In genomic region chr19:44797110-44798060, GRCm38 (mm10) we compare ENCODE assay signal across 16 mouse cellular contexts. TPM values are rescaled to one million over a fixed set of nuclear protein-coding genes. Genes with fewer than 3 reads are reported as not detected.
DNase-seq lines count a peak whose midpoint lies in the region; ATAC-seq lines count a peak whose summit lies in the region.
"Had no signal": no experiment of that assay in that cellular context is flagged by ENCODE, and none has a peak within 500 bp of the region (broad histone marks: within the 10 kb centered on the region; RNA-seq: fewer than 3 reads in every experiment).

No protein-coding gene starts in this region.

- no peak for ATAC-seq in kidney, embryonic 16.5 days (ENCODE audit: low FRiP score, low TSS enrichment)
- peak; percentile 50; the same call in 1 of the 2 replicates for ATAC-seq in neural tube, embryonic 14.5 days (ENCODE audit: low read depth)
- ATAC-seq: CD4-positive, CD25-positive, alpha-beta regulatory T cell, adult 4 months had no signal

- no peak for DNase-seq in kidney, postnatal 4 days
- DNase-seq in hindbrain, embryonic 10.5 days (ENCODE audit: low spot score), result no peak
- no peak for DNase-seq in limb, embryonic 10.5 days (ENCODE audit: low spot score)
- DNase-seq in natural killer cell, adult 2 months (ENCODE audit: low spot score in 2 of 2), result no peak
- no peak for DNase-seq in left cerebral cortex, adult 18-20 months (ENCODE audit: low spot score in 2 of 2)
- DNase-seq: cerebellum, postnatal 25 days; heart, adult 18-20 months; heart, postnatal 14 days; lung, adult 18-20 months; thymus, postnatal 36 days had no signal

- H3K36me3 ChIP-seq in kidney, embryonic 16.5 days (ENCODE audit: insufficient read depth, low read length), result peaks cover 11% of the 10 kb centered on the region; the same call in 1 of the 2 replicates
- H3K36me3 ChIP-seq in hindbrain, embryonic 10.5 days, result no peaks in the 10 kb centered on the region
- no peaks in the 10 kb centered on the region for H3K36me3 ChIP-seq in limb, embryonic 10.5 days
- H3K36me3 ChIP-seq in neural tube, embryonic 14.5 days (ENCODE audit: control insufficient read depth, insufficient read depth, low read length), result no peaks in the 10 kb centered on the region
- H3K36me3 ChIP-seq: embryonic facial prominence, embryonic 15.5 days; limb, embryonic 13.5 days had no signal

- H3K4me2 ChIP-seq in kidney, embryonic 16.5 days (replicated peaks; ENCODE audit: low read depth, low read length), result no peak overlapping the region
- H3K4me2 ChIP-seq in neural tube, embryonic 14.5 days (ENCODE audit: low read depth, low read length), result no peak overlapping the region
- H3K4me2 ChIP-seq: embryonic facial prominence, embryonic 15.5 days; limb, embryonic 13.5 days had no signal

- H3K4me3 ChIP-seq in kidney, embryonic 16.5 days (ENCODE audit: low read length), result no peak overlapping the region
- peak overlapping the region; percentile 4; the same call in 1 of the 2 replicates for H3K4me3 ChIP-seq in hindbrain, embryonic 10.5 days
- H3K4me3 ChIP-seq in limb, embryonic 10.5 days, result 0 out of 2 replicates have a peak overlapping the region, but pooled peaks have one; percentile 13
- H3K4me3 ChIP-seq in neural tube, embryonic 14.5 days (ENCODE audit: low read depth, low read length), result no peak overlapping the region
- H3K4me3 ChIP-seq: embryonic facial prominence, embryonic 15.5 days; limb, embryonic 13.5 days had no signal

- H3K27ac ChIP-seq in kidney, embryonic 16.5 days (ENCODE audit: low read length), result peak overlapping the region; percentile 60
- peak overlapping the region; percentile 59 for H3K27ac ChIP-seq in hindbrain, embryonic 10.5 days
- H3K27ac ChIP-seq in limb, embryonic 10.5 days, result 0 out of 2 replicates have a peak overlapping the region, but pooled peaks have one; percentile 14
- peak overlapping the region; percentile 72 for H3K27ac ChIP-seq in neural tube, embryonic 14.5 days (ENCODE audit: low read depth, low read length)
- H3K27ac ChIP-seq: embryonic facial prominence, embryonic 15.5 days; limb, embryonic 13.5 days had no signal

- no peak overlapping the region for H3K9ac ChIP-seq in kidney, embryonic 16.5 days (replicated peaks; ENCODE audit: low read length)
- H3K9ac ChIP-seq in neural tube, embryonic 14.5 days (replicated peaks; ENCODE audit: low read depth, low read length), result no peak overlapping the region
- H3K9ac ChIP-seq: embryonic facial prominence, embryonic 15.5 days; limb, embryonic 13.5 days had no signal

- no peaks in the 10 kb centered on the region for H3K27me3 ChIP-seq in kidney, embryonic 16.5 days (ENCODE audit: insufficient read depth, low read length)
- peaks cover 25% of the 10 kb centered on the region for H3K27me3 ChIP-seq in hindbrain, embryonic 10.5 days (ENCODE audit: insufficient read depth, poor library complexity, severe bottlenecking)
- peaks cover 39% of the 10 kb centered on the region for H3K27me3 ChIP-seq in limb, embryonic 10.5 days (ENCODE audit: low read depth, poor library complexity, severe bottlenecking)
- H3K27me3 ChIP-seq in neural tube, embryonic 14.5 days (ENCODE audit: control insufficient read depth, insufficient read depth, low read length), result no peaks in the 10 kb centered on the region

- no peaks in the 10 kb centered on the region for H3K9me3 ChIP-seq in kidney, embryonic 16.5 days (ENCODE audit: low read length)
- H3K9me3 ChIP-seq in hindbrain, embryonic 10.5 days, result no peaks in the 10 kb centered on the region
- no peaks in the 10 kb centered on the region for H3K9me3 ChIP-seq in limb, embryonic 10.5 days (replicated peaks)
- H3K9me3 ChIP-seq in neural tube, embryonic 14.5 days (ENCODE audit: control insufficient read depth, low read length), result no peaks in the 10 kb centered on the region
- H3K9me3 ChIP-seq: embryonic facial prominence, embryonic 15.5 days; limb, embryonic 13.5 days had no signal

- peaks cover 56% of the 10 kb centered on the region for H3K4me1 ChIP-seq in kidney, embryonic 16.5 days (ENCODE audit: insufficient read depth, low read length)
- peaks cover 56% of the 10 kb centered on the region for H3K4me1 ChIP-seq in hindbrain, embryonic 10.5 days (replicated peaks)
- peaks cover 45% of the 10 kb centered on the region for H3K4me1 ChIP-seq in limb, embryonic 10.5 days
- peaks cover 17% of the 10 kb centered on the region for H3K4me1 ChIP-seq in neural tube, embryonic 14.5 days (ENCODE audit: control insufficient read depth, insufficient read depth, low read length)
- H3K4me1 ChIP-seq: embryonic facial prominence, embryonic 15.5 days had no signal

- WGBS in kidney, embryonic 16.5 days, result 10% methylated on average over 20 of the region's 21 CpGs
- WGBS in hindbrain, embryonic 10.5 days, result 33% methylated on average over 21 of the region's 21 CpGs
- WGBS in limb, embryonic 10.5 days, result 16% methylated on average over 21 of the region's 21 CpGs
- 3% methylated on average over 20 of the region's 21 CpGs for WGBS in neural tube, embryonic 14.5 days

RNA-seq across cellular contexts. Expression of gene Pax2, which starts 41.5 kb away (rescaled TPM):
- 23.8 and 33.2 TPM in 2 replicates for polyA plus RNA-seq in kidney, embryonic 16.5 days (2015; fragmentation: Nextera tagmentation; extraction: Ambion mirVana)
- 3.2 and 8.2 TPM in 2 replicates for polyA plus RNA-seq in hindbrain, embryonic 10.5 days (2016; fragmentation: Nextera tagmentation; extraction: Ambion mirVana)
- polyA plus RNA-seq in limb, embryonic 10.5 days (2016; fragmentation: Nextera tagmentation; extraction: Ambion mirVana), result 0.05 and 0.20 TPM in 2 replicates
- 23.8 and 27.0 TPM in 2 replicates for polyA plus RNA-seq in neural tube, embryonic 14.5 days (2014; fragmentation: Nextera tagmentation; extraction: Ambion mirVana)
- under 1 TPM; 0.23 to 0.42 TPM for total RNA-seq in left cerebral cortex, adult 18-20 months (2021)
- total RNA-seq: heart, adult 18-20 months; heart, postnatal 14 days had no signal
- polyA plus RNA-seq: limb, embryonic 13.5 days; stomach, embryonic 14.5 days had no signal

Comparison
In these comparisons a context has a peak if more than half of its experiments do, and no peak if none do; other contexts are left out.
1. H3K27ac ChIP-seq: peak in every context shown above with its lines; median percentile 72 in neural tube, embryonic 14.5 days; 60 in kidney, embryonic 16.5 days; 59 in hindbrain, embryonic 10.5 days; 14 in limb, embryonic 10.5 days.
2. H3K4me3 ChIP-seq: peak in hindbrain, embryonic 10.5 days (single experiment) and limb, embryonic 10.5 days (single experiment); none in kidney, embryonic 16.5 days (single experiment) and neural tube, embryonic 14.5 days (single experiment).